Mouse (Mus musculus) midbrain, postnatal 0 days (tissue): ENCODE data around the gene Tcerg1l. TPM values are rescaled to one million over a fixed set of nuclear protein-coding genes. Genes with fewer than 3 reads are reported as not detected.

Source experiments
- ATAC-seq: fragments of 200-750 bp; cut with Nextera tagmentation; 2 replicates; pipeline ENCODE4 v1.8.0; 2017; ENCODE audit warnings: moderate number of reproducible peaks, mild to moderate bottlenecking, moderate TSS enrichment, moderate library complexity; ENCODE audit not compliant: low FRiP score
- DNase-seq: peaks from one replicate; pipeline ENCODE4 v3.0.0-alpha.2; 2015; ENCODE audit warnings: low spot score
- H3K27ac ChIP-seq: fragments of 300-500 bp; sonication (generic); 2 replicates; pipeline ENCODE4 v1.5.1; 2014; ENCODE audit warnings: low read depth, mild to moderate bottlenecking, low read length, mixed read lengths
- H3K27me3 ChIP-seq: fragments of 300-500 bp; sonication (generic); 2 replicates; pipeline ENCODE4 v1.6.1; 2014; ENCODE audit warnings: low read length, control low read depth, mixed read lengths; ENCODE audit not compliant: insufficient read depth
- H3K36me3 ChIP-seq: fragments of 300-500 bp; sonication (generic); 2 replicates; pipeline ENCODE4 v1.6.1; 2014; ENCODE audit warnings: low read length, control low read depth, mixed read lengths; ENCODE audit not compliant: insufficient read depth
- H3K4me1 ChIP-seq: fragments of 300-500 bp; sonication (generic); 2 replicates; pipeline ENCODE4 v1.6.1; 2014; ENCODE audit warnings: mild to moderate bottlenecking, control low read depth, antibody characterized with exemption, low read length, mixed read lengths; ENCODE audit not compliant: insufficient read depth
- H3K4me2 ChIP-seq: fragments of 300-500 bp; sonication (generic); 2 replicates; pipeline ENCODE4 v1.6.1; 2014; ENCODE audit warnings: low read depth, mild to moderate bottlenecking, low read length, mixed read lengths; ENCODE audit not compliant: poor library complexity, severe bottlenecking
- H3K4me3 ChIP-seq: fragments of 300-500 bp; sonication (generic); 2 replicates; pipeline ENCODE4 v1.5.1; 2014; ENCODE audit warnings: low read depth, mild to moderate bottlenecking, low read length, moderate library complexity
- H3K9ac ChIP-seq: fragments of 300-500 bp; sonication (generic); replicated peaks from 2 replicates; pipeline ENCODE4 v1.6.1; 2014; ENCODE audit warnings: mild to moderate bottlenecking, low read length, moderate library complexity, mixed read lengths; ENCODE audit not compliant: poor library complexity, severe bottlenecking
- H3K9me3 ChIP-seq: fragments of 300-500 bp; sonication (generic); 2 replicates; pipeline ENCODE4 v1.6.1; 2016; ENCODE audit warnings: low read length, control low read depth
- CTCF ChIP-seq: IDR thresholded peaks from 2 replicates; pipeline ENCODE4 v1.5.1; 2016; ENCODE audit warnings: antibody characterized with exemption, mild to moderate bottlenecking
- whole genome bisulfite sequencing: fragments of 180-500 bp; shearing (Covaris S2); extraction: QIAGEN DNeasy Blood & Tissue Kit; methylation state at CpG from one replicate; pipeline ENCODE4 v1.1.7; 2014; 5-methylcytosine and 5-hydroxymethylcytosine counted together
- polyA plus RNA-seq: library from polyadenylated mRNA; unstranded; fragments of >200 nt; fragmentation: Nextera tagmentation; extraction: Ambion mirVana; gene quantifications from 2 replicates; pipeline ENCODE4 v1.2.1, GENCODE M21; 2015
- total RNA-seq: library from RNA; depleted of rRNA; stranded (reverse); fragments of >200 nt; gene quantifications from 2 replicates; pipeline ENCODE4 v1.2.3, GENCODE M21; 2014

The Tcerg1l gene
- total and polyA plus RNA-seq, 2 experiments from 2014 or later, result 31.2 to 36.0 TPM

DNA sequence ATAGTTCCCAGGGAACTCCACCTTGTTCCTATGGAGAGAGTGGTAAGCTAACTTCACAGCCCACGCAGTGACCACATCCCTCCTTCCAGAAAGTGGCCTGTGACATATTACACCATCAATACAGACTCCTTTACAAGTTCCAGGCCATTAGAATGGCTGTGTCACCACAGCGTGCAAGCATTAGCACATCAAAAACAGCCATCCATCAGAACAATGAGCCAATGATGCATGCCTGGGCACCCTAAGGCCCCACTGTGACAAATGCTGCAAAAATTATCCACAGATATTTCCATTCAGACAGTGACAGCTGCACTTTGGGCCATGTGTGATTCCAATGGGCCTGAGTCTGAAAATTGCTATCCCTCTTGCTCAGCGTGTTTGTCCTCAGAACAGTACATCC is 70.8 kb downstream of the Tcerg1l start:
- Histone ChIP-seq H3K27me3 (no peaks in the 10 kb centered on the region), H3K36me3 (no peaks in the 10 kb centered on the region), H3K27ac (no peak overlapping the region), H3K9me3 (no peaks in the 10 kb centered on the region), H3K4me2 (no peak overlapping the region), H3K4me1 (no peaks in the 10 kb centered on the region), H3K9ac (no peak overlapping the region), H3K4me3 (no peak overlapping the region)
- ATAC-seq, result no peak
- no peak for TF ChIP-seq CTCF
- WGBS, result 40% methylated on average over 3 of the region's 3 CpGs
- no peak for DNase-seq

DNA sequence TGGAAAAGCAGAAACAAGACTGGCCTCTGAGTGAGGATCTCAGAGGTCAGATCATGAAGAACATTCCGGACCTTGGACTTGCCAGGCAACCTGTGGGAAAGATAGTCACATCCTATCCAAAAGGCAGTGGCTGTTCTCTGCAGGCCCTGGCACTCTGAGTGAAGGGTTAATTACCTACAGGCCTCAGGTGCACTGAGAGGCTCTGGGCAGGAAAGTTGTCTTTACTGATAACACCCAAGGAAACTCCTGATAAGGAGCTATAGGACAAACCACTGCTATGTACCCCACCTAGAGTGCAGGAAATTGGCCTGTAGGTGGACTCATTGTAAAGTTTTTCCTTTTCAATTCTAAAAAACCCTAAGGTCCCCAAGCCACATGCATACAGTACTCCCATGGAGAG is 83.8 kb downstream of the Tcerg1l start:
- no peak overlapping the region for H3K4me3 ChIP-seq
- H3K9ac ChIP-seq, result no peak overlapping the region
- TF ChIP-seq CTCF, result no peak
- WGBS, result 100% methylated on average over 1 of the region's 1 CpGs
- H3K4me2 ChIP-seq, result no peak overlapping the region
- no peak overlapping the region for H3K27ac ChIP-seq
- no peak for DNase-seq
- no peaks in the 10 kb centered on the region for H3K4me1 ChIP-seq
- no peaks in the 10 kb centered on the region for H3K9me3 ChIP-seq
- ATAC-seq, result no peak
- no peaks in the 10 kb centered on the region for H3K27me3 ChIP-seq
- no peaks in the 10 kb centered on the region for H3K36me3 ChIP-seq

DNA sequence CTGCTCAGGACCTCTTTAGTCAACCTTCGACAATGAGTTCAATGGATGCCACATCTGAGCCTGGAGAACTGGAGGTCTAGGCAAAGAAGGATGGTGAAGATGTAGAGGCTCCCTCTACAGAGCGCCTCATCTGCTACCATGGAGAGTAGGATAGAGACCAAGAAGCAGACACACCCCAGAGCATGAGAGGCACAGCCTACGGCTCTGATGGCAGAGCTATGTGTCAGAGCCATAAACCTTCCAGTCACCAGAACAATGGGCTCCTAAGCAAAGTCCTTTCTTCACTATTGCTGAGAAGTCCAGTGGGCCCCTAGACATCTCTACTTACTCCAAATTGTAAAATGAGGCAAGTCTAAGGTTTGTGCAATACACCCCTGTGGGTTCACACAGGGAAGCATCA is 91.4 kb downstream of the Tcerg1l start:
- H3K27me3 ChIP-seq, result no peaks in the 10 kb centered on the region

DNA sequence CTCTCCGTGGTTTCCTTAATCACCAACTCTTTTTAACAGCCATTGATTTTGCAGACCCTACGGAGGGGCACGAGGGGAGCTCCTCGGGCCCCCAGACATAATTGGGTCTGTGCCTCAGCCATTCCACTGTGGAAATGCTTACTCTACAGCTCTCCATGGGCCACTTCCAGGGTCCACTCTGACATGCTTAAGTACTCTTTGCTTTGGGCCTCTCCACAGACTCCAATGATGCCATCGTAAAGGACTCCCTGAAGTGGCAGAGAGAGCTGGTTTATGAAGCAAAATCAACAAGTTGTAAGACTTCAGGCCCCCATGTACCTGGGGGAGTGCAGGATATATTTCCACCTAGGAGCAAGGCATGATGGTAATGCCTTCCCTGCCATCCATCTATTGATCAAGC is 112.7 kb downstream of the Tcerg1l start:
- Histone ChIP-seq H3K27ac (no peak overlapping the region), H3K27me3 (no peaks in the 10 kb centered on the region), H3K4me3 (no peak overlapping the region), H3K4me1 (no peaks in the 10 kb centered on the region), H3K36me3 (no peaks in the 10 kb centered on the region), H3K4me2 (no peak overlapping the region), H3K9ac (no peak overlapping the region), H3K9me3 (no peaks in the 10 kb centered on the region)
- no peak for TF ChIP-seq CTCF
- ATAC-seq (no peak), DNase-seq (no peak)
- WGBS, result 86% methylated on average over 5 of the region's 5 CpGs

More for the DNA sequence above, 91.4 kb downstream of the Tcerg1l start:
- no peaks in the 10 kb centered on the region for H3K9me3 ChIP-seq
- 87% methylated on average over 3 of the region's 3 CpGs for WGBS
- no peaks in the 10 kb centered on the region for H3K36me3 ChIP-seq
- no peak overlapping the region for H3K27ac ChIP-seq
- DNase-seq (no peak), ATAC-seq (no peak)
- H3K4me2 ChIP-seq, result no peak overlapping the region
- no peaks in the 10 kb centered on the region for H3K4me1 ChIP-seq
- no peak for TF ChIP-seq CTCF
- no peak overlapping the region for H3K9ac ChIP-seq
- H3K4me3 ChIP-seq, result no peak overlapping the region

DNA sequence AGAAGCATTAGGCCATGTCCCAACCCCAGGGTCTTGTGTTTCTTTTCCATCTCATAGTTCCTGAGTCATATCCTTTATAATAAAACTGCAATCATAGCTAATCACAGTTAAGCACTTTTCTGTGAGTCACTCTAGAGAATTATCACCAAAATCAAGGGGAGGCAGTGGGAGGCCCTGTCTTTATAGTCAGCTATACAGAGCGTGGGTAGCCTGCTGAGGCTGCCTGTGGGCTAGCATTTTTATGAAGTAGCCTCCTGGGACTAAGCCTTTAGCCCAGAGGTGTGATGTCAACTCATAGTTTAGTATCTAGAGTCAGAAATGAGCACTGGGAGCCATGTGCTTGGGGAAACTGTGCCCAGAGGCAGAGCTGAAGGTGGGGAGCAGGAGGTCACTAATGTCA is 122.3 kb downstream of the Tcerg1l start:
- no peaks in the 10 kb centered on the region for H3K9me3 ChIP-seq
- ATAC-seq (no peak), DNase-seq (no peak)
- 62% methylated on average over 1 of the region's 1 CpGs for WGBS
- H3K4me2 ChIP-seq, result no peak overlapping the region
- H3K36me3 ChIP-seq, result no peaks in the 10 kb centered on the region
- no peak overlapping the region for H3K27ac ChIP-seq
- no peak for TF ChIP-seq CTCF
- H3K9ac ChIP-seq, result no peak overlapping the region
- H3K4me1 ChIP-seq, result no peaks in the 10 kb centered on the region; the same call in 1 of the 2 replicates
- H3K4me3 ChIP-seq, result no peak overlapping the region
- no peaks in the 10 kb centered on the region for H3K27me3 ChIP-seq

DNA sequence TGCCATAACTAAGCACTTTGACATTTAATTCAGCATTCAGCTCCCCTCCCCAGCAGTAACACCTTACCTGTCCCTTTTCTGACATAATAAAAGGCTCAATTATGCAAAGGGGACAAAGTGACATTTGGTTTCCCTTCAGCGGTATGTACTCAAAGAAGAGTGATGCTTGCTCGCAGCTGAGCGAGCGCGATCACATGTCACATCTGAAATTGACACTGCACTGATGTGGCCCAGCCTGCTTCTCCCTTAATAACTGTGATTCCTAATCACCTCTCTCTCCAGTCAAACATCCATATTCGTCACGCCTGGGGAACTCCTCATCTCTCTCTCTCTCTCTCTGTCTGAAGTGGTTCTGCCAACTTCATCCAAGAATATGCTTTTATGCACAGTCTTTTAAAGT is 126.2 kb downstream of the Tcerg1l start:
- H3K4me3 ChIP-seq, result no peak overlapping the region
- WGBS, result 60% methylated on average over 7 of the region's 7 CpGs
- no peaks in the 10 kb centered on the region for H3K4me1 ChIP-seq
- no peak overlapping the region for H3K27ac ChIP-seq
- H3K9ac ChIP-seq, result no peak overlapping the region
- ATAC-seq (no peak), DNase-seq (no peak)
- H3K9me3 ChIP-seq, result no peaks in the 10 kb centered on the region
- H3K4me2 ChIP-seq, result no peak overlapping the region
- no peaks in the 10 kb centered on the region for H3K36me3 ChIP-seq
- H3K27me3 ChIP-seq, result no peaks in the 10 kb centered on the region
- no peak for TF ChIP-seq CTCF
